Mouse (Mus musculus) kidney, embryonic 16.5 days (tissue): Measurements from ENCODE around the gene Siglecg. TPM values are rescaled to one million over a fixed set of nuclear protein-coding genes. Genes with fewer than 3 reads are reported as not detected.
A peak's percentile ranks its signal among the peaks of the same experiment; 100 is the strongest.

Source experiments
- ATAC-seq: fragments of 200-750 bp; cut with Nextera tagmentation; 2 replicates; pipeline ENCODE4 v1.8.0; 2017; ENCODE audit warnings: moderate TSS enrichment; ENCODE audit not compliant: low FRiP score, low TSS enrichment
- H3K27ac ChIP-seq: fragments of 300-500 bp; sonication (generic); 2 replicates; pipeline ENCODE4 v1.5.1; 2014; ENCODE audit warnings: low read length
- H3K27me3 ChIP-seq: fragments of 300-500 bp; sonication (generic); 2 replicates; pipeline ENCODE4 v1.6.1; 2014; ENCODE audit warnings: low read length, control low read depth, mixed read lengths; ENCODE audit not compliant: insufficient read depth
- H3K36me3 ChIP-seq: fragments of 300-500 bp; sonication (generic); 2 replicates; pipeline ENCODE4 v1.6.1; 2014; ENCODE audit warnings: low read length, control low read depth, mixed read lengths; ENCODE audit not compliant: insufficient read depth
- H3K4me1 ChIP-seq: fragments of 300-500 bp; sonication (generic); 2 replicates; pipeline ENCODE4 v1.6.1; 2014; ENCODE audit warnings: low read length, control low read depth, mixed read lengths; ENCODE audit not compliant: insufficient read depth
- H3K4me2 ChIP-seq: fragments of 300-500 bp; sonication (generic); replicated peaks from 2 replicates; pipeline ENCODE4 v1.6.1; 2014; ENCODE audit warnings: low read depth, low read length
- H3K4me3 ChIP-seq: fragments of 300-500 bp; sonication (generic); 2 replicates; pipeline ENCODE4 v1.5.1; 2014; ENCODE audit warnings: mild to moderate bottlenecking, low read length
- H3K9ac ChIP-seq: fragments of 300-500 bp; sonication (generic); replicated peaks from 2 replicates; pipeline ENCODE4 v1.6.1; 2014; ENCODE audit warnings: low read length
- H3K9me3 ChIP-seq: fragments of 300-500 bp; sonication (generic); 2 replicates; pipeline ENCODE4 v1.6.1; 2016; ENCODE audit warnings: low read length, control low read depth
- WGBS: fragments of 180-500 bp; shearing (Covaris S2); extraction: QIAGEN DNeasy Blood & Tissue Kit; methylation state at CpG from one replicate; pipeline ENCODE4 v1.1.7; 2014; 5-methylcytosine and 5-hydroxymethylcytosine counted together
- polyA plus RNA-seq: library from polyadenylated mRNA; unstranded; fragments of >200 nt; fragmentation: Nextera tagmentation; extraction: Ambion mirVana; gene quantifications from 2 replicates; pipeline ENCODE4 v1.2.1, GENCODE M21; 2015

Gene Siglecg
- polyA plus RNA-seq, result 1.6 and 2.4 TPM in 2 replicates

- H3K36me3 ChIP-seq, result no peaks in the 10 kb centered on the region
- H3K9me3 ChIP-seq, result no peaks in the 10 kb centered on the region
- 42% methylated on average over 4 of the region's 4 CpGs for WGBS
- H3K27ac ChIP-seq, result no peak within 1 kb of the TSS
- H3K4me2 ChIP-seq, result no peak within 1 kb of the TSS
- no peaks in the 10 kb centered on the region for H3K27me3 ChIP-seq
- peak; percentile 62 for ATAC-seq
- H3K9ac ChIP-seq, result no peak within 1 kb of the TSS
- no peaks in the 10 kb centered on the region for H3K4me1 ChIP-seq
- H3K4me3 ChIP-seq, result no peak within 1 kb of the TSS
These were observed at the start of gene Siglecg for GRCm38 (mm10) chr7:43408131-43408553. Gene Siglecg (plus strand): TSS chr7:43408204.

GRCm38 (mm10) chr7:43358556-43358955 is 49.4 kb upstream of the Siglecg start:
- H3K27me3 ChIP-seq, result no peaks in the 10 kb centered on the region
- ATAC-seq, result no peak

DNA sequence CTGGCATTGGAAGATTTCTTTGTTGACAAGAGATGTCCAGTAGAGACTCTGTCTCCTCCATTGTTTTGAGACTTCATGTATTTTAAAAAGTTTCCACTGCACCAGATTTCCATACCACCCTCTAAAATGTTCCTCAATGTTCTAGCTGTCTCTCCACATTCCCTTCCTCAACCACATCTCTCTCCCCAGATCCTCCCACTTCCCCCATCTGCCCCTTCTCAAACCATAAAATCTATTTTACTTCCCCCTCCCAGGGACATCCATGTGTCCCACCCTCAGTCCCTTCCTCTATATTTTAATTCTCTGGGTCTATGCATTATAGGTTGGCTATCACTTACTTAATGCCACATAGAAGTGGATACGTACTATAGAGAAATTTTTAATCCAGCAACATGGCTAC is 46.6 kb upstream of the Siglecg start:
- no peak for ATAC-seq
- 90% methylated on average over 1 of the region's 1 CpGs for WGBS
- no peak overlapping the region for H3K4me2 ChIP-seq

More at GRCm38 (mm10) chr7:43358556-43358955, 49.4 kb upstream of the Siglecg start:
- no peak overlapping the region for H3K4me2 ChIP-seq
- H3K9me3 ChIP-seq, result no peaks in the 10 kb centered on the region
- no peak overlapping the region for H3K27ac ChIP-seq
- no peaks in the 10 kb centered on the region for H3K4me1 ChIP-seq
- 89% methylated on average over 3 of the region's 3 CpGs for WGBS
- H3K9ac ChIP-seq, result no peak overlapping the region
- no peak overlapping the region for H3K4me3 ChIP-seq
- no peaks in the 10 kb centered on the region for H3K36me3 ChIP-seq

DNA sequence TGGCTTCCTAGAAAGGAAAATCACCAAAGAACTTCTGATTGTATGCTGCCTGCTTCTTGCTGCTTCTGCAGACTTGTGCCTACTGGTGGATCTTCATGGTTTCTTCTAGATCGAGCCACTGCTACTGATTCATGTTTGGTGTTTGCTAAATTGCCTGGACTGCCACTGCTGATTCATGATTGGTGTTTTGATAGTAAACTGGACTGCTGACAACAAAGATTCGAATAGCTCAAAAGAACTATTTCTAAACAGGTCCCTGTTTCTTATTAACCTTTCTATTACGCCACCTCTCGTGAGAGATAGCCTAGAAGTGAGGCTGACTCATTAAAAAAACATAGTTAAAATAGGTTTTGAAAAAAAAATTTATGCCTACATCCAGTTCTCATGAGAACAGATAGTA is 46.0 kb upstream of the Siglecg start:
- 63% methylated on average over 4 of the region's 4 CpGs for WGBS
- Histone ChIP-seq H3K27ac (no peak overlapping the region), H3K9ac (no peak overlapping the region), H3K4me3 (no peak overlapping the region), H3K4me1 (no peaks in the 10 kb centered on the region), H3K9me3 (no peaks in the 10 kb centered on the region), H3K4me2 (no peak overlapping the region), H3K27me3 (no peaks in the 10 kb centered on the region), H3K36me3 (no peaks in the 10 kb centered on the region)
- ATAC-seq, result no peak

More for the DNA sequence above, 46.6 kb upstream of the Siglecg start:
- Histone ChIP-seq H3K27ac (no peak overlapping the region), H3K4me1 (no peaks in the 10 kb centered on the region), H3K27me3 (no peaks in the 10 kb centered on the region), H3K4me3 (no peak overlapping the region), H3K9me3 (no peaks in the 10 kb centered on the region), H3K9ac (no peak overlapping the region), H3K36me3 (no peaks in the 10 kb centered on the region)

DNA sequence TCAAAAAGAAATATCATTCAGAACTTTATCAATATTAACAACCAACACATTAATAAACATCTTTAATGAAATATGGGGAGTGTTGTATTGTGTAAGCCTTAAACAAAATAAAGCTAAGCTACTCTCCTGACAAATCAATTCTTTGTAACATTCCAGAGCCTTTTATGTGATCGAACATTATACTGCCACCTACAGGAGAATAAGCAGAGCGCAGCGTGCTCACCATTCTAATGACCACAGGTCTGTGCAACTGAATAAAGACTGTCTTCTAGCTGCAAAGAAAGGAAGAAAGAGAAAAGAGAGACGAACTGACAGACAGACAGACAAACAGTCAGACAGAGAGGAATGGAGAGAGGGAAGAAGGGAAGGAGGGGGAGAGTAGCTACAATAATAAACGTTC is 29.8 kb upstream of the Siglecg start:
- no peaks in the 10 kb centered on the region for H3K36me3 ChIP-seq
- H3K4me1 ChIP-seq, result no peaks in the 10 kb centered on the region
- H3K27me3 ChIP-seq, result no peaks in the 10 kb centered on the region
- no peak overlapping the region for H3K4me2 ChIP-seq
- WGBS, result 15% methylated on average over 5 of the region's 5 CpGs
- no peak overlapping the region for H3K9ac ChIP-seq
- H3K9me3 ChIP-seq, result no peaks in the 10 kb centered on the region
- ATAC-seq, result no peak
- no peak overlapping the region for H3K4me3 ChIP-seq
- H3K27ac ChIP-seq, result no peak overlapping the region

DNA sequence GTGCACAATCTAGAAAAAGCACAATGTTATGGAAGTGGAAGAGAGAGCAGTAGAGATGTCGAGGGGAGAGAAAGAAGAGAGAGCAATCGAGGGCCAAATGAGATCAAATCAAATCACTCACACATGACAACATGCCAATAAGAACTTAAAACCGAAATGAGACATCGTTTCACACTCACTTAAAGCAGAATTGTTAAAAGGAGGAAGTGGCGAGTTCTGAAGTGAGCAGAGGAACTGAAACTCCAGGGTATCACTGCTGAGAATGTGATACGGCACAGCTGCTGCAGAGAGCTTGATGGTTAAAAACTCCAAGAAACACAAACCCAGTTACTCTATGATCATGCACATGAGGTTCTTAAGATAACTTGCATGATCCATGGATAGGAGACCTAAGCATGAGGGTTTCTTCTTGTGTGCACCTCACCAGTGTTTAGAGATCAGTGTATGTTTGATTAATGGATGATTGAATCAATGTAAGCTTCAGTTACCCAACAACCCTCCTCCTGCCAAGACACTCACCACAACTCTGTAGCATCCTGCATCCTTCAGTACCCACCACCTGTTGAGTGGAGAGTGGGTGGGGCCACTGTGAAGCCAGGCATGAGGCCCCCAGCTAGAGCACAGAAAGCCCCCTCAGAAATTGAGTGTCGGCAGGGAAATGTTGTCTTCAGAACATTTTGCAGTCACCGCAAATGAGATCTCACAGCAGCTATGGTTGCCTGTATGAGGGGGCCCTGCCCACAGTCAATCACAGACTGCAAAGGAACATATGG is 15.5 kb upstream of the Siglecg start:
- Histone ChIP-seq H3K36me3 (no peaks in the 10 kb centered on the region), H3K4me2 (no peak overlapping the region), H3K4me3 (no peak overlapping the region), H3K9me3 (no peaks in the 10 kb centered on the region), H3K4me1 (no peaks in the 10 kb centered on the region), H3K27ac (no peak overlapping the region), H3K9ac (no peak overlapping the region), H3K27me3 (no peaks in the 10 kb centered on the region)
- ATAC-seq, result no peak
- WGBS, result 75% methylated on average over 8 of the region's 8 CpGs

- Histone ChIP-seq H3K9me3 (0 out of 2 replicates have a peak, but pooled peaks cover 4% of the 10 kb centered on the region), H3K9ac (no peak overlapping the region), H3K36me3 (no peaks in the 10 kb centered on the region), H3K27me3 (no peaks in the 10 kb centered on the region), H3K4me2 (no peak overlapping the region), H3K4me1 (no peaks in the 10 kb centered on the region), H3K4me3 (no peak overlapping the region), H3K27ac (no peak overlapping the region)
- WGBS, result 83% methylated on average over 2 of the region's 2 CpGs
- ATAC-seq, result no peak
These were observed 8.5 kb upstream of the Siglecg start for GRCm38 (mm10) chr7:43399501-43399900.

- H3K4me1 ChIP-seq, result no peaks in the 10 kb centered on the region
- H3K36me3 ChIP-seq, result no peaks in the 10 kb centered on the region
- H3K27ac ChIP-seq, result no peak overlapping the region
- no peak overlapping the region for H3K9ac ChIP-seq
- H3K4me3 ChIP-seq, result no peak overlapping the region
- no peak overlapping the region for H3K4me2 ChIP-seq
- no peak for ATAC-seq
- 10% methylated on average over 2 of the region's 2 CpGs for WGBS
- H3K9me3 ChIP-seq, result 0 out of 2 replicates have a peak, but pooled peaks cover 4% of the 10 kb centered on the region
- no peaks in the 10 kb centered on the region for H3K27me3 ChIP-seq
These were observed 5.3 kb upstream of the Siglecg start for GRCm38 (mm10) chr7:43402718-43403117.

GRCm38 (mm10) chr7:43407573-43407972 is 431 bp upstream of the Siglecg start:
- Histone ChIP-seq H3K9ac (no peak overlapping the region), H3K4me2 (no peak overlapping the region), H3K36me3 (no peaks in the 10 kb centered on the region), H3K9me3 (no peaks in the 10 kb centered on the region), H3K27ac (no peak overlapping the region), H3K4me1 (no peaks in the 10 kb centered on the region), H3K27me3 (no peaks in the 10 kb centered on the region), H3K4me3 (no peak overlapping the region)
- 76% methylated on average over 3 of the region's 3 CpGs for whole genome bisulfite sequencing
- ATAC-seq, result no peak

GRCm38 (mm10) chr7:43409084-43409483 is 1.1 kb downstream of the Siglecg start:
- H3K9ac ChIP-seq, result no peak overlapping the region
- H3K4me2 ChIP-seq, result no peak overlapping the region
- no peak overlapping the region for H3K4me3 ChIP-seq
- H3K9me3 ChIP-seq, result no peaks in the 10 kb centered on the region
- no peaks in the 10 kb centered on the region for H3K36me3 ChIP-seq
- no peaks in the 10 kb centered on the region for H3K4me1 ChIP-seq
- H3K27ac ChIP-seq, result no peak overlapping the region
- no peaks in the 10 kb centered on the region for H3K27me3 ChIP-seq
- ATAC-seq, result no peak
- 80% methylated on average over 3 of the region's 3 CpGs for WGBS
